ENCODE assay signal across 10 mouse cellular contexts in genomic region chr12:109397175-109398058, GRCm38 (mm10). TPM values are rescaled to one million over a fixed set of nuclear protein-coding genes. Genes with fewer than 3 reads are reported as not detected.
DNase-seq lines count a peak whose midpoint lies in the region; ATAC-seq and TF ChIP-seq lines count a peak whose summit lies in the region.
"Had no signal": no experiment of that assay in that cellular context is flagged by ENCODE, and none has a peak within 500 bp of the region (broad histone marks: within the 10 kb centered on the region; RNA-seq: fewer than 3 reads in every experiment).

No protein-coding gene starts in this region.

- no peak for DNase-seq in forebrain, postnatal 0 days
- DNase-seq in kidney, adult 18-20 months: no peak
- DNase-seq in G1E (ENCODE audit: low spot score): no peak
- DNase-seq in spleen, postnatal 36 days (ENCODE audit: low spot score in 2 of 2): no peak
- DNase-seq: heart, postnatal 14 days had no signal

- no peaks in the 10 kb centered on the region for H3K36me3 ChIP-seq in forebrain, postnatal 0 days (ENCODE audit: insufficient read depth)
- no peaks in the 10 kb centered on the region for H3K36me3 ChIP-seq in forebrain, embryonic 12.5 days (replicated peaks)
- no peaks in the 10 kb centered on the region for H3K36me3 ChIP-seq in kidney, embryonic 15.5 days
- no peaks in the 10 kb centered on the region for H3K36me3 ChIP-seq in G1E (replicated peaks)
- no peaks in the 10 kb centered on the region for H3K36me3 ChIP-seq in intestine, postnatal 0 days (ENCODE audit: control insufficient read depth, insufficient read depth)

- no peak overlapping the region for H3K4me3 ChIP-seq in forebrain, postnatal 0 days (ENCODE audit: low read depth, low read length)
- no peak overlapping the region for H3K4me3 ChIP-seq in forebrain, embryonic 12.5 days (replicated peaks)
- no peak overlapping the region for H3K4me3 ChIP-seq in kidney, embryonic 15.5 days (replicated peaks)
- H3K4me3 ChIP-seq in G1E (ENCODE audit: low read depth, low read length): peak overlapping the region; percentile 5; the same call in 1 of the 2 replicates
- no peak overlapping the region for H3K4me3 ChIP-seq in intestine, postnatal 0 days (ENCODE audit: low read depth, low read length)
- H3K4me3 ChIP-seq: erythroblast, embryonic 14.5 days had no signal

- 52% methylated on average over 12 of the region's 12 CpGs for WGBS in forebrain, postnatal 0 days
- WGBS in forebrain, embryonic 12.5 days: 66% methylated on average over 11 of the region's 12 CpGs
- 58% methylated on average over 12 of the region's 12 CpGs for WGBS in kidney, embryonic 15.5 days
- WGBS in intestine, postnatal 0 days: 65% methylated on average over 12 of the region's 12 CpGs

- no peaks in the 10 kb centered on the region for H3K27me3 ChIP-seq in forebrain, postnatal 0 days (ENCODE audit: insufficient read depth, low read length)
- peaks cover 19% of the 10 kb centered on the region for H3K27me3 ChIP-seq in forebrain, embryonic 12.5 days
- peaks cover 23% of the 10 kb centered on the region for H3K27me3 ChIP-seq in kidney, embryonic 15.5 days
- H3K27me3 ChIP-seq in G1E (ENCODE audit: insufficient read depth, low read length): no peaks in the 10 kb centered on the region
- no peaks in the 10 kb centered on the region for H3K27me3 ChIP-seq in intestine, postnatal 0 days (replicated peaks; ENCODE audit: control insufficient read depth, insufficient read depth, low read length)

- no peak overlapping the region for H3K4me2 ChIP-seq in forebrain, postnatal 0 days (ENCODE audit: low read depth)
- no peak overlapping the region for H3K4me2 ChIP-seq in forebrain, embryonic 12.5 days
- H3K4me2 ChIP-seq in kidney, embryonic 15.5 days: no peak overlapping the region
- H3K4me2 ChIP-seq in intestine, postnatal 0 days (replicated peaks; ENCODE audit: low read depth): no peak overlapping the region

- peak; percentile 14; the same call in 1 of the 2 replicates for TF ChIP-seq CTCF in forebrain, postnatal 0 days (IDR thresholded peaks at IDR 0.05; ENCODE audit: low read depth)
- TF ChIP-seq CTCF in G1E (IDR thresholded peaks at IDR 0.05; ENCODE audit: low read depth, low read length): no peak
- peak; percentile 37 for TF ChIP-seq CTCF in intestine, postnatal 0 days (IDR thresholded peaks at IDR 0.05; ENCODE audit: low read depth)

- H3K4me1 ChIP-seq in forebrain, postnatal 0 days (ENCODE audit: insufficient read depth): peaks cover 36% of the 10 kb centered on the region
- peaks cover 55% of the 10 kb centered on the region for H3K4me1 ChIP-seq in forebrain, embryonic 12.5 days
- peaks cover 56% of the 10 kb centered on the region for H3K4me1 ChIP-seq in kidney, embryonic 15.5 days
- no peaks in the 10 kb centered on the region for H3K4me1 ChIP-seq in G1E (ENCODE audit: insufficient read depth, low read depth, low read length)
- H3K4me1 ChIP-seq in intestine, postnatal 0 days (replicated peaks; ENCODE audit: control insufficient read depth, insufficient read depth, low read length): 0 out of 2 replicates have a peak, but pooled peaks cover 8% of the 10 kb centered on the region

- no peak for ATAC-seq in forebrain, postnatal 0 days
- ATAC-seq in forebrain, embryonic 12.5 days (ENCODE audit: low FRiP score): no peak
- no peak for ATAC-seq in kidney, embryonic 15.5 days (replicated peaks; ENCODE audit: low FRiP score)
- no peak for ATAC-seq in G1E (ENCODE audit: extremely low read depth, insufficient number of reproducible peaks, low FRiP score, poor library complexity, severe bottlenecking)
- ATAC-seq in intestine, postnatal 0 days: no peak
- no peak for ATAC-seq in inflammation-experienced regulatory T-cells, adult 6 months

- no peak overlapping the region for H3K27ac ChIP-seq in forebrain, postnatal 0 days (ENCODE audit: low read depth, low read length)
- H3K27ac ChIP-seq in forebrain, embryonic 12.5 days: no peak overlapping the region
- peak overlapping the region; percentile 1; the same call in 1 of the 2 replicates for H3K27ac ChIP-seq in kidney, embryonic 15.5 days
- H3K27ac ChIP-seq in intestine, postnatal 0 days (ENCODE audit: low read depth, low read length): no peak overlapping the region

- no peaks in the 10 kb centered on the region for H3K9me3 ChIP-seq in forebrain, postnatal 0 days (ENCODE audit: low read length)
- H3K9me3 ChIP-seq in forebrain, embryonic 12.5 days: no peaks in the 10 kb centered on the region
- no peaks in the 10 kb centered on the region for H3K9me3 ChIP-seq in kidney, embryonic 15.5 days (replicated peaks)
- peaks cover 97% of the 10 kb centered on the region for H3K9me3 ChIP-seq in G1E (replicated peaks)
- H3K9me3 ChIP-seq in intestine, postnatal 0 days (ENCODE audit: control insufficient read depth): no peaks in the 10 kb centered on the region

- no peak overlapping the region for H3K9ac ChIP-seq in forebrain, postnatal 0 days
- H3K9ac ChIP-seq in forebrain, embryonic 12.5 days: no peak overlapping the region
- H3K9ac ChIP-seq in kidney, embryonic 15.5 days: no peak overlapping the region
- no peak overlapping the region for H3K9ac ChIP-seq in intestine, postnatal 0 days (ENCODE audit: low read depth, low read length)

RNA-seq across cellular contexts. Expression of gene Dlk1, which starts 55.2 kb away (rescaled TPM):
- 16.5 and 35.8 TPM in 2 replicates for total RNA-seq in forebrain, postnatal 0 days (2014; rRNA removed)
- polyA plus RNA-seq in forebrain, postnatal 0 days (2015; fragmentation: Nextera tagmentation; extraction: Ambion mirVana): 12.6 and 18.8 TPM in 2 replicates
- polyA plus RNA-seq in forebrain, embryonic 12.5 days (2016; fragmentation: Nextera tagmentation; extraction: Ambion mirVana): 143 and 148 TPM in 2 replicates
- 116 and 182 TPM in 2 replicates for polyA plus RNA-seq in kidney, embryonic 15.5 days (2015; fragmentation: Nextera tagmentation; extraction: Ambion mirVana)
- total RNA-seq in G1E (2014; fragmentation: Nextera tagmentation) (not detected in 2 replicates), G1E (2017) (0.76 TPM in 1 of 2 replicates, not detected in the other)
- polyA plus RNA-seq in G1E (2012): not detected in 2 replicates
- polyA plus RNA-seq in intestine, postnatal 0 days (2015; fragmentation: Nextera tagmentation; extraction: Ambion mirVana): 73.6 and 78.6 TPM in 2 replicates
- not detected for polyA plus RNA-seq in inflammation-experienced regulatory T-cells, adult 6 months (2017; shearing (Covaris generic))

Comparison
In these comparisons a context has a peak if more than half of its experiments do, and no peak if none do; other contexts are left out.
1. RNA of gene Dlk1, which starts 55.2 kb away (polyA plus RNA-seq): 116 to 182 TPM in kidney, embryonic 15.5 days, 143 to 148 TPM in forebrain, embryonic 12.5 days, 73.6 to 78.6 TPM in intestine, postnatal 0 days and 12.6 to 18.8 TPM in forebrain, postnatal 0 days; not detected in G1E and not detected in inflammation-experienced regulatory T-cells, adult 6 months; every median in the first group is over 10 times any median in the second.